Mouse (Mus musculus): ENCODE data around the gene Fbxw21. TPM values are rescaled to one million over a fixed set of nuclear protein-coding genes. Genes with fewer than 3 reads are reported as not detected.

Fbxw21 gene
- polyA plus RNA-seq (2012; rRNA removed), result not detected in 2 replicates

DNA sequence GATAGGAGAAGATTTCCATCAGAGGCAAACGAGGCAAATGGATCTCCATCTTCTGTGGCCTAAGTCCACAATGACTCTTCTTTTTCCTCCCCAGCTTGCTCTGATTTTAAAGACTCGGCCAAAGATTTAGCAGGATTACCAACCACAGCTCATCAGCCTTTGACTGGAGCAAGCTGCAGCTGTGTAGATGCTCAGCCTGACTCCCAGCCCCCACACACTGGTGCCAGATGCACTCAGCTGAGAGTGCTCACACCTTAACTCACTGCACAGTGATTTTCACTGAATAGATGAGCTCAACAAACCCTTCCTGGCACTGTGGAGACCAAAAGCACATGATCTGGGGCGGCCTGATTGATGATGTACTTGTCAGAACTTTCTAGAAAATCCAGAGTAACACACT lies at the start of gene Fbxw21:
Fbxw21 (minus strand) TSS at position 101 of the 400 bp plus-strand sequence.

DNA sequence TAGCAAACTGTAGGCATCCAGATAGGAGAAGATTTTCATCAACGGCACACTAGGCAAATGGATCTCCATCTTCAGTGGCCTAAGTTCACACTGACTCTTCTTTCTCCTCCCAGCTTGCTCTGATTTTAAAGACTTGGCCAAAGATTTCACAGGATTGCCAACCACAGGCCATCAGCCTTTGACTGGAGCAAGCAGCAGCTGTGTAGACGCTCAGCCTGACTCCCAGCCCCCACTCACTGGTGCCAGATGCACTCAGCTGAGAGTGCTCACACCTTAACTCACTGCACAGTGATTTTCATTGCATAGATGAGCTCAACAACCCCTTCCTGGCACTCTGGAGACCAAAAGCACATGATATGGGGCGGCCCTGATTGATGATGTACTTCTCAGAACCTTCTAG lies 34.0 kb upstream of the Fbxw21 start, which contains the start of gene Fbxw13:
Fbxw13 (minus strand) TSS at position 101 of the 400 bp plus-strand sequence.

DNA sequence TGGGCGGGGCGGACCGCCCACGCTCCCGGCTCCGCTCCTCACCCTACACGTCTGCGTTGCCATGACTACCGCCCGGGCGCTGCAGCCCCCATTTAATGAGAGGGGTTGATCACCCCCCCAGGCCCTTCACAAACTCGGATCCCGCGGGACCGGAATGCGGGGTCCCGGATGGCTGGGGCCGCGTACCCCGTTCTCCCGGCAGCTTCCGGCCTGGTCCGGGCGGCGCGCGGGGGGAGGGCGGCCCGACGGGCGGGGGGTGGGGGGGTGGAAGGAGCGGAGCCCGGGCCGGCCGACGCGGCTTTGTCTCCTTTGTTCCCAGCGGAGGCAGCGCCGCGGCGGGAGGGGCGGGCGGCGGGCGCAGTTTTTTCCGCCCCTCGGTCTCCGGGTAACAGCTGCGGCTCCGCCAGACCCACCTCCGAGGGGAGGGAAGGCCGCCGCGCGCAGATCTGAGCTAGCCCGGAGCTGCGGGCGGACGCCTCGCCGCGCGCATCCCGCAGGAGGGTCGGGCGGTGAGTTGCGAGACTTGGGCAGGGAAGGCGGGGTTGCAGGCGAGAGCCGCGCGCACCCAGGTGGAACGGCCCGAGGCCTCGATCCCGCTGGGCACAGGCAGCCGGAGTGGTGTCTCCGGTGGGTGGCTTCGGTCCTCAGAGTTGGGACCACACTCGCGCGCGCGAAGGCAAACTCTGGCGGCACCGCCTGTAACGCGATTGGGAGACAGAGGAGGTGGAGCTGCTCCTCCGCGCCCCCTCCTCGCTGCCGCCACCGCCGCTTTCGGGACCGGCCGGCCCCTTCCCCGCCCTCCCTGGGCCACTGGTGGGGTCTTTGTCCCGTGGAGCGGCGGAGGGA lies 66.5 kb downstream of the Fbxw21 start, which contains the start of gene Plxnb1:
Plxnb1 (plus strand) TSS at position 253 of the 846 bp plus-strand sequence.

Other genes with a start within 250 kb of the Fbxw21 start
- 0.04 TPM in 1 of 2 replicates, not detected in the other for gene Tmem89, start 247.4 kb downstream of the Fbxw21 start, polyA plus RNA-seq (2012; rRNA removed)
- 224 and 244 TPM in 2 replicates for gene Uqcrc1, start 225.4 kb downstream of the Fbxw21 start, polyA plus RNA-seq (2012; rRNA removed)
- gene Col7a1, start 208.5 kb downstream of the Fbxw21 start, polyA plus RNA-seq (2012; rRNA removed), result 0.51 and 0.59 TPM in 2 replicates
- gene Ucn2, start 176.0 kb downstream of the Fbxw21 start, polyA plus RNA-seq (2012; rRNA removed), result 0.04 TPM in 1 of 2 replicates, not detected in the other
- gene Pfkfb4, start 170.3 kb downstream of the Fbxw21 start, polyA plus RNA-seq (2012; rRNA removed), result 4.6 and 6.5 TPM in 2 replicates
- 30.0 and 37.0 TPM in 2 replicates for gene Shisa5, start 123.5 kb downstream of the Fbxw21 start, polyA plus RNA-seq (2012; rRNA removed)
- 23.2 and 25.4 TPM in 2 replicates for gene Trex1, start 102.3 kb downstream of the Fbxw21 start, polyA plus RNA-seq (2012; rRNA removed)
- gene Atrip, start 87.9 kb downstream of the Fbxw21 start, polyA plus RNA-seq (2012; rRNA removed), result 6.2 and 6.7 TPM in 2 replicates
- 6.0 and 6.4 TPM in 2 replicates for gene Ccdc51, start 79.5 kb downstream of the Fbxw21 start, polyA plus RNA-seq (2012; rRNA removed)
- gene Tma7, start 79.5 kb downstream of the Fbxw21 start, polyA plus RNA-seq (2012; rRNA removed), result 60.6 and 66.8 TPM in 2 replicates
- 4.8 and 5.9 TPM in 2 replicates for gene Plxnb1, start 66.7 kb downstream of the Fbxw21 start, polyA plus RNA-seq (2012; rRNA removed)
- 0.02 and 0.07 TPM in 2 replicates for gene Fbxw13, start 33.9 kb upstream of the Fbxw21 start, polyA plus RNA-seq (2012; rRNA removed)
- gene Fbxw20, start 72.7 kb upstream of the Fbxw21 start, polyA plus RNA-seq (2012; rRNA removed), result 0.02 TPM in 2 replicates
- gene Fbxw14, start 125.6 kb upstream of the Fbxw21 start, polyA plus RNA-seq (2012; rRNA removed), result 0.06 TPM in 1 of 2 replicates, not detected in the other
- gene Fbxw28, start 177.6 kb upstream of the Fbxw21 start, polyA plus RNA-seq (2012; rRNA removed), result 0.02 TPM in 1 of 2 replicates, not detected in the other
- 0.01 and 0.04 TPM in 2 replicates for gene Fbxw22, start 242.3 kb upstream of the Fbxw21 start, polyA plus RNA-seq (2012; rRNA removed)